Mouse (Mus musculus) lung, postnatal 0 days (tissue): ENCODE measurements around the gene Hnrnpll.

ENCODE experiments used
- CTCF ChIP-seq: IDR thresholded peaks from 2 replicates; pipeline ENCODE4 v1.5.1; 2016; ENCODE audit warnings: antibody characterized with exemption, mild to moderate bottlenecking
- EP300 ChIP-seq: IDR thresholded peaks from 2 replicates; pipeline ENCODE4 v1.6.1; 2016; ENCODE audit warnings: antibody characterized with exemption, mild to moderate bottlenecking, control low read depth

- no peak for TF ChIP-seq CTCF
- TF ChIP-seq EP300 = no peak
Measured at GRCm38 (mm10) chr17:80078726-80079125, 16.6 kb upstream of the Hnrnpll start.
